Mouse (Mus musculus) kidney, embryonic 14.5 days (tissue): Measurements from ENCODE around the gene Zfhx3. TPM values are rescaled to one million over a fixed set of nuclear protein-coding genes. Genes with fewer than 3 reads are reported as not detected.

Source experiments
- ATAC-seq: fragments of 200-750 bp; cut with Nextera tagmentation; 2 replicates; pipeline ENCODE4 v1.8.0; 2017; ENCODE audit warnings: moderate number of reproducible peaks, mild to moderate bottlenecking, moderate TSS enrichment, moderate library complexity; ENCODE audit not compliant: low FRiP score, low TSS enrichment
- H3K27ac ChIP-seq: fragments of 300-500 bp; sonication (generic); 2 replicates; pipeline ENCODE4 v1.5.1; 2014; ENCODE audit warnings: low read depth, mild to moderate bottlenecking, low read length, moderate library complexity, mixed read lengths
- H3K27me3 ChIP-seq: fragments of 300-500 bp; sonication (generic); 2 replicates; pipeline ENCODE4 v1.6.1; 2014; ENCODE audit warnings: mild to moderate bottlenecking, low read length; ENCODE audit not compliant: control insufficient read depth, insufficient read depth
- H3K36me3 ChIP-seq: fragments of 300-500 bp; sonication (generic); 2 replicates; pipeline ENCODE4 v1.6.1; 2014; ENCODE audit warnings: low read length, mixed read lengths; ENCODE audit not compliant: control insufficient read depth, insufficient read depth
- H3K4me1 ChIP-seq: fragments of 300-500 bp; sonication (generic); 2 replicates; pipeline ENCODE4 v1.6.1; 2014; ENCODE audit warnings: low read length, mixed read lengths; ENCODE audit not compliant: control insufficient read depth, insufficient read depth
- H3K4me2 ChIP-seq: fragments of 300-500 bp; sonication (generic); replicated peaks from 2 replicates; pipeline ENCODE4 v1.6.1; 2014; ENCODE audit warnings: low read depth, mild to moderate bottlenecking, low read length
- H3K4me3 ChIP-seq: fragments of 300-500 bp; sonication (generic); 2 replicates; pipeline ENCODE4 v1.5.1; 2014; ENCODE audit warnings: mild to moderate bottlenecking, low read length
- H3K9ac ChIP-seq: fragments of 300-500 bp; sonication (generic); 2 replicates; pipeline ENCODE4 v1.6.1; 2014; ENCODE audit warnings: low read depth, mild to moderate bottlenecking, low read length, moderate library complexity
- H3K9me3 ChIP-seq: fragments of 300-500 bp; sonication (generic); 2 replicates; pipeline ENCODE4 v1.6.1; 2016; ENCODE audit warnings: low read length; ENCODE audit not compliant: control insufficient read depth
- WGBS: fragments of 180-500 bp; shearing (Covaris S2); extraction: QIAGEN DNeasy Blood & Tissue Kit; methylation state at CpG from one replicate; pipeline ENCODE4 v1.1.7; 2014; 5-methylcytosine and 5-hydroxymethylcytosine counted together
- polyA plus RNA-seq: library from polyadenylated mRNA; unstranded; fragments of >200 nt; fragmentation: Nextera tagmentation; extraction: Ambion mirVana; gene quantifications from 2 replicates; pipeline ENCODE4 v1.2.1, GENCODE M21; 2014

Gene Zfhx3
- polyA plus RNA-seq, 1 experiment from 2014 or later = 11.7 TPM

DNA sequence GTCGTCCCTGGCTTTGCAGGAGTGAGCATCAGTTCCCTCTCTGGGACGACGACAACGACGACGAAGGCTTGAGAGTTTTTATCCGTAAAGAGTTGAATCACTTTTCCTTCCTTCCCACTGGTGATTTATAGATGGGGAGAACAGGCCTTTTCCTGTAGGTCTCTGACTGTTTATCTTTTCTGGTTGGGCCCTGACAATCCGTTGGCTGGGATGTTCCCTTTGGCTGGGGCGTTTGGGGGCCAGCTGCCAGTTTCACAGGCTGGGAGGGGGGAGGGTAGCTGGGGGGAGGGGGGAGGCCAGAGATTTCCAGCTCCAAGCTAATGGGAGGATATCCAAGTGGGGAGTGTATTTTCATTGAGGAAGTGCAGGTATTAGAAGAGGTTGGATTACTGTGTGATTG, 794.0 kb downstream of the Zfhx3 start:
- Histone ChIP-seq H3K4me2 (no peak overlapping the region), H3K9ac (no peak overlapping the region), H3K27ac (no peak overlapping the region), H3K27me3 (no peaks in the 10 kb centered on the region), H3K9me3 (no peaks in the 10 kb centered on the region), H3K4me3 (no peak overlapping the region), H3K36me3 (no peaks in the 10 kb centered on the region), H3K4me1 (peaks cover 50% of the 10 kb centered on the region)
- no peak for ATAC-seq
- 9% methylated on average over 9 of the region's 9 CpGs for WGBS

GRCm38 (mm10) chr8:108738179-108738578, 795.7 kb downstream of the Zfhx3 start:
- no peak for ATAC-seq
- WGBS = 88% methylated on average over 10 of the region's 10 CpGs
- Histone ChIP-seq H3K9ac (no peak overlapping the region), H3K4me1 (peaks cover 32% of the 10 kb centered on the region), H3K27me3 (no peaks in the 10 kb centered on the region), H3K4me2 (no peak overlapping the region), H3K9me3 (no peaks in the 10 kb centered on the region), H3K36me3 (no peaks in the 10 kb centered on the region), H3K27ac (no peak overlapping the region), H3K4me3 (no peak overlapping the region)

DNA sequence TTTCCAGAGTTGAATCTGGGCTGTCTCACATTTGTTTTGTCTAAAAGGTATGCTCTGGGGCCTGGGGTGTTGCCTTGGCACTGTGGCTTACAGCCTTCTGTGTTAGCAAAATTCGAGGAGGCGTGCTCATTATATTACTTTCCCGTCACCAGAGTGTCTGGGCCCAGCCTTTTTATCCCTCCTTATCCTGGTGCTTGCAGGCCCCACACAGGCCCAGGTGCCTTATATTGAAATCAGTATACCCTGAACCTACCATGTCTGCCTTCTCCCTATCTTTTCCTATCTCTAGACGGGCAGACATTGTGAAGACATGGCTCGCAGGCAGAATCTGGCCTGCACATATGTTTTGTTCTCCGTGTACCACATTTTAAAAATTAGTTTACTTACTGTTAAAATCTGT, 797.1 kb downstream of the Zfhx3 start:
- H3K4me2 ChIP-seq = no peak overlapping the region

DNA sequence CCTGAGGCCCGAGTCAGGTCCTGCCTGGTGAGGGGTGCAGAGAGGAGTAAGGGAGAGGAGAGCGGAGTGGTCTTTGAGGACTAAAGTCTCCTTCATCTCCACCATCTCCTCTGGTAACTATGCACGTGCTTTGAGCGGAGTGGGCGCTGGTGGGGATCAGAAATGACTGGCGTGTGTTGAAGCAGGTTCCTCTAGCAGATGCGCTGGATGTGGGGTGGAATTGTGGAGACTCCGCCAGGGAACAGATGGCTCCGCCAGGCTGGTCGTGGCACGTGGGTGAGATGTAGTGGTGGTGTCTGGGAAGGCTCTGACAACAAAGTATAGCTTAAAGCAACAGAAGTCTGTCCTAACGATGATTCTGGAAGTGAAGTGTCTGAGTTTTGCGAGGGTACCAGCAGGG, 798.0 kb downstream of the Zfhx3 start:
- no peaks in the 10 kb centered on the region for H3K27me3 ChIP-seq
- 83% methylated on average over 13 of the region's 13 CpGs for WGBS
- H3K9ac ChIP-seq = no peak overlapping the region
- no peaks in the 10 kb centered on the region for H3K9me3 ChIP-seq
- no peak overlapping the region for H3K27ac ChIP-seq
- no peaks in the 10 kb centered on the region for H3K36me3 ChIP-seq
- H3K4me3 ChIP-seq = no peak overlapping the region
- ATAC-seq = no peak
- no peak overlapping the region for H3K4me2 ChIP-seq
- peaks cover 18% of the 10 kb centered on the region for H3K4me1 ChIP-seq

More for the DNA sequence above, 797.1 kb downstream of the Zfhx3 start:
- no peak overlapping the region for H3K9ac ChIP-seq
- 75% methylated on average over 6 of the region's 6 CpGs for WGBS
- no peaks in the 10 kb centered on the region for H3K9me3 ChIP-seq
- H3K27ac ChIP-seq = no peak overlapping the region
- no peak overlapping the region for H3K4me3 ChIP-seq
- H3K27me3 ChIP-seq = no peaks in the 10 kb centered on the region
- no peaks in the 10 kb centered on the region for H3K36me3 ChIP-seq
- H3K4me1 ChIP-seq = peaks cover 20% of the 10 kb centered on the region
- no peak for ATAC-seq

DNA sequence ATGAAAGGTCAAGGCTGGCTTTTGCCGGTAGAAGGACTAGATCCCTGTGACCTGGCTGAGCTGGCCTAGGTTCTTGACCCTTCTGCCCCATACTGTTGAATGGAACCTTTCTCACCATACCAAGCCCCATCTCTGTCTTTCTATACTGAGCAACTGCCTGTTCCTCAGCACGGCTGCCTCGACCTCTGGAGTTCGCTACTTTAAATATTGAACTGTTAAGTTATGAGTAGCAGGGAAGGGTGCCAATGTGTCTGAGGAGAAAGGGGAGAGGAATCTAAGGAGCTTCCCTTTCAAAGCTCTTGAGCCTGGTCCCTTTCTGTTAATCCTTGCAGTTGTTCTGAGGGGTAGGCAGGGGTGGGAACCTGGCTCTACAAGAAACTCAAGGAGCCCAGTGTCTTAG, 799.2 kb downstream of the Zfhx3 start:
- H3K9ac ChIP-seq = no peak overlapping the region
- peaks cover 15% of the 10 kb centered on the region for H3K4me1 ChIP-seq
- no peak overlapping the region for H3K4me2 ChIP-seq
- no peaks in the 10 kb centered on the region for H3K36me3 ChIP-seq
- 84% methylated on average over 4 of the region's 4 CpGs for WGBS
- no peaks in the 10 kb centered on the region for H3K9me3 ChIP-seq
- no peak for ATAC-seq
- no peak overlapping the region for H3K4me3 ChIP-seq
- no peak overlapping the region for H3K27ac ChIP-seq
- H3K27me3 ChIP-seq = no peaks in the 10 kb centered on the region

GRCm38 (mm10) chr8:108742465-108742864, 800.0 kb downstream of the Zfhx3 start:
- H3K27me3 ChIP-seq = no peaks in the 10 kb centered on the region
- no peak overlapping the region for H3K9ac ChIP-seq
- H3K4me3 ChIP-seq = no peak overlapping the region
- no peak for ATAC-seq
- 74% methylated on average over 10 of the region's 10 CpGs for WGBS
- H3K9me3 ChIP-seq = no peaks in the 10 kb centered on the region
- no peak overlapping the region for H3K4me2 ChIP-seq
- no peak overlapping the region for H3K27ac ChIP-seq
- peaks cover 7% of the 10 kb centered on the region for H3K4me1 ChIP-seq
- no peaks in the 10 kb centered on the region for H3K36me3 ChIP-seq

GRCm38 (mm10) chr8:108743238-108743637, 800.8 kb downstream of the Zfhx3 start:
- WGBS = 74% methylated on average over 7 of the region's 7 CpGs
- H3K4me2 ChIP-seq = no peak overlapping the region
- no peak overlapping the region for H3K4me3 ChIP-seq
- 0 out of 2 replicates have a peak, but pooled peaks cover 3% of the 10 kb centered on the region for H3K4me1 ChIP-seq
- no peaks in the 10 kb centered on the region for H3K9me3 ChIP-seq
- H3K27ac ChIP-seq = no peak overlapping the region
- H3K36me3 ChIP-seq = no peaks in the 10 kb centered on the region
- H3K27me3 ChIP-seq = no peaks in the 10 kb centered on the region
- no peak overlapping the region for H3K9ac ChIP-seq
- no peak for ATAC-seq

- WGBS = 63% methylated on average over 7 of the region's 7 CpGs
- Histone ChIP-seq H3K27ac (no peak overlapping the region), H3K27me3 (no peaks in the 10 kb centered on the region), H3K9me3 (no peaks in the 10 kb centered on the region), H3K9ac (no peak overlapping the region), H3K4me1 (peaks cover 12% of the 10 kb centered on the region), H3K36me3 (no peaks in the 10 kb centered on the region), H3K4me3 (no peak overlapping the region), H3K4me2 (no peak overlapping the region)
- ATAC-seq = no peak
Measured at GRCm38 (mm10) chr8:108745551-108745950, 803.1 kb downstream of the Zfhx3 start.

DNA sequence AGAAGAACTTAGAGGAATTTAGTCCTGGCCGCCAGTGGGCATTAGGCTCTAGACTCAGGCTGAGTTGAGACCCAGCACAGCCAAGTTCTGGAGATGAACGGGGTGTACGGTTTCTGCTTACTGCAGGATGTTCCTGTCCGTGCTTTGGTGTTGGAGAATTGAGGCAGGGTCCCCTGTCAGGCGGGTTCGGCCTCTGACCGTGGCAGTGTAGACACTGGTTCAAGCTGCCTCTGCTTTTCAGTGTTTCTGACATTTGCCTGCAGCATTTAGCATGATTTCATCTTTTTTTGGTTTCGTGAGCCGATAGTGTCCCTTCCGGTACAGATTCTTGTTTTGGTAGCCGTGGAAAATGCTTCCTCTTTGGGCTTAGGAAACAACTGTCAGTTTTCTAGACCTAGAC, 805.7 kb downstream of the Zfhx3 start:
- Histone ChIP-seq H3K4me3 (no peak overlapping the region), H3K4me1 (peaks cover 12% of the 10 kb centered on the region), H3K9ac (no peak overlapping the region), H3K4me2 (no peak overlapping the region), H3K27me3 (no peaks in the 10 kb centered on the region), H3K36me3 (no peaks in the 10 kb centered on the region), H3K27ac (no peak overlapping the region), H3K9me3 (no peaks in the 10 kb centered on the region)
- ATAC-seq = no peak
- WGBS = 69% methylated on average over 11 of the region's 11 CpGs
